Mouse (Mus musculus) midbrain, postnatal 0 days (tissue): ENCODE data around the gene Zfp629. TPM values are rescaled to one million over a fixed set of nuclear protein-coding genes. Genes with fewer than 3 reads are reported as not detected.

ENCODE experiments used
- ATAC-seq: fragments of 200-750 bp; cut with Nextera tagmentation; 2 replicates; pipeline ENCODE4 v1.8.0; 2017; ENCODE audit warnings: moderate number of reproducible peaks, mild to moderate bottlenecking, moderate TSS enrichment, moderate library complexity; ENCODE audit not compliant: low FRiP score
- DNase-seq: peaks from one replicate; pipeline ENCODE4 v3.0.0-alpha.2; 2015; ENCODE audit warnings: low spot score
- H3K27ac ChIP-seq: fragments of 300-500 bp; sonication (generic); 2 replicates; pipeline ENCODE4 v1.5.1; 2014; ENCODE audit warnings: low read depth, mild to moderate bottlenecking, low read length, mixed read lengths
- H3K27me3 ChIP-seq: fragments of 300-500 bp; sonication (generic); 2 replicates; pipeline ENCODE4 v1.6.1; 2014; ENCODE audit warnings: low read length, control low read depth, mixed read lengths; ENCODE audit not compliant: insufficient read depth
- H3K36me3 ChIP-seq: fragments of 300-500 bp; sonication (generic); 2 replicates; pipeline ENCODE4 v1.6.1; 2014; ENCODE audit warnings: low read length, control low read depth, mixed read lengths; ENCODE audit not compliant: insufficient read depth
- H3K4me1 ChIP-seq: fragments of 300-500 bp; sonication (generic); 2 replicates; pipeline ENCODE4 v1.6.1; 2014; ENCODE audit warnings: mild to moderate bottlenecking, control low read depth, antibody characterized with exemption, low read length, mixed read lengths; ENCODE audit not compliant: insufficient read depth
- H3K4me2 ChIP-seq: fragments of 300-500 bp; sonication (generic); 2 replicates; pipeline ENCODE4 v1.6.1; 2014; ENCODE audit warnings: low read depth, mild to moderate bottlenecking, low read length, mixed read lengths; ENCODE audit not compliant: poor library complexity, severe bottlenecking
- H3K4me3 ChIP-seq: fragments of 300-500 bp; sonication (generic); 2 replicates; pipeline ENCODE4 v1.5.1; 2014; ENCODE audit warnings: low read depth, mild to moderate bottlenecking, low read length, moderate library complexity
- H3K9ac ChIP-seq: fragments of 300-500 bp; sonication (generic); replicated peaks from 2 replicates; pipeline ENCODE4 v1.6.1; 2014; ENCODE audit warnings: mild to moderate bottlenecking, low read length, moderate library complexity, mixed read lengths; ENCODE audit not compliant: poor library complexity, severe bottlenecking
- H3K9me3 ChIP-seq: fragments of 300-500 bp; sonication (generic); 2 replicates; pipeline ENCODE4 v1.6.1; 2016; ENCODE audit warnings: low read length, control low read depth
- CTCF ChIP-seq: IDR thresholded peaks from 2 replicates; pipeline ENCODE4 v1.5.1; 2016; ENCODE audit warnings: antibody characterized with exemption, mild to moderate bottlenecking
- WGBS: fragments of 180-500 bp; shearing (Covaris S2); extraction: QIAGEN DNeasy Blood & Tissue Kit; methylation state at CpG from one replicate; pipeline ENCODE4 v1.1.7; 2014; 5-methylcytosine and 5-hydroxymethylcytosine counted together
- polyA plus RNA-seq: library from polyadenylated mRNA; unstranded; fragments of >200 nt; fragmentation: Nextera tagmentation; extraction: Ambion mirVana; gene quantifications from 2 replicates; pipeline ENCODE4 v1.2.1, GENCODE M21; 2015
- total RNA-seq: library from RNA; depleted of rRNA; stranded (reverse); fragments of >200 nt; gene quantifications from 2 replicates; pipeline ENCODE4 v1.2.3, GENCODE M21; 2014

Gene Zfp629
- total and polyA plus RNA-seq, 2 experiments from 2014 or later, result 15.5 to 42.6 TPM

GRCm38 (mm10) chr7:127583260-127583659, 32.3 kb downstream of the Zfp629 start:
- no peak overlapping the region for H3K9ac ChIP-seq
- no peaks in the 10 kb centered on the region for H3K9me3 ChIP-seq
- DNase-seq (no peak), ATAC-seq (no peak)
- TF ChIP-seq CTCF, result no peak
- H3K4me2 ChIP-seq, result no peak overlapping the region
- WGBS, result 99% methylated on average over 6 of the region's 6 CpGs
- no peaks in the 10 kb centered on the region for H3K27me3 ChIP-seq
- H3K4me1 ChIP-seq, result no peaks in the 10 kb centered on the region
- no peak overlapping the region for H3K4me3 ChIP-seq
- H3K27ac ChIP-seq, result no peak overlapping the region
- H3K36me3 ChIP-seq, result peaks cover 30% of the 10 kb centered on the region

GRCm38 (mm10) chr7:127574115-127574514, 41.5 kb downstream of the Zfp629 start:
- peak overlapping the region; percentile 88 for H3K4me2 ChIP-seq
- peaks cover 11% of the 10 kb centered on the region for H3K36me3 ChIP-seq
- no peak for ATAC-seq
- peak overlapping the region; percentile 72; the same call in 1 of the 2 replicates for H3K27ac ChIP-seq
- H3K4me3 ChIP-seq, result peak overlapping the region; percentile 64
- 0 out of 2 replicates have a peak, but pooled peaks cover 11% of the 10 kb centered on the region for H3K4me1 ChIP-seq
- no peak for TF ChIP-seq CTCF
- WGBS, result 20% methylated on average over 7 of the region's 7 CpGs
- no peaks in the 10 kb centered on the region for H3K9me3 ChIP-seq
- no peaks in the 10 kb centered on the region for H3K27me3 ChIP-seq
- DNase-seq, result no peak
- peak overlapping the region; percentile 72 for H3K9ac ChIP-seq

- DNase-seq, result peak; percentile 7
- WGBS, result 3% methylated on average over 24 of the region's 28 CpGs
- peak overlapping the region; percentile 72 for H3K9ac ChIP-seq
These were observed 42.0 kb downstream of the Zfp629 start for GRCm38 (mm10) chr7:127573503-127574008.

GRCm38 (mm10) chr7:127572895-127573471, 42.6 kb downstream of the Zfp629 start, which contains the start of gene Phkg2:
TSS of gene Phkg2 (plus strand) at chr7:127573340.
- 0 out of 2 replicates have a peak, but pooled peaks have one; percentile 15 for TF ChIP-seq CTCF
- Histone ChIP-seq H3K27ac (peak within 1 kb of the TSS; percentile 85), H3K4me3 (peak within 1 kb of the TSS; percentile 64), H3K27me3 (no peaks in the 10 kb centered on the region), H3K4me2 (peak within 1 kb of the TSS; percentile 88), H3K4me1 (0 out of 2 replicates have a peak, but pooled peaks cover 11% of the 10 kb centered on the region), H3K9ac (peak within 1 kb of the TSS; percentile 72), H3K36me3 (peaks cover 10% of the 10 kb centered on the region), H3K9me3 (no peaks in the 10 kb centered on the region)
- DNase-seq, result peak; percentile 99
- under 1% methylated on average over 17 of the region's 17 CpGs for whole genome bisulfite sequencing
- ATAC-seq, result peak; percentile 96

More at GRCm38 (mm10) chr7:127573503-127574008, 42.0 kb downstream of the Zfp629 start:
- H3K9me3 ChIP-seq, result no peaks in the 10 kb centered on the region
- no peaks in the 10 kb centered on the region for H3K27me3 ChIP-seq
- peak; percentile 75; the same call in 1 of the 2 replicates for ATAC-seq
- peak overlapping the region; percentile 72 for H3K27ac ChIP-seq
- peak overlapping the region; percentile 88 for H3K4me2 ChIP-seq
- no peak for TF ChIP-seq CTCF
- H3K4me3 ChIP-seq, result peak overlapping the region; percentile 64
- peaks cover 11% of the 10 kb centered on the region for H3K36me3 ChIP-seq
- 0 out of 2 replicates have a peak, but pooled peaks cover 11% of the 10 kb centered on the region for H3K4me1 ChIP-seq

- WGBS, result 69% methylated on average over 6 of the region's 6 CpGs
- Histone ChIP-seq H3K9ac (no peak overlapping the region), H3K4me1 (no peaks in the 10 kb centered on the region), H3K27ac (no peak overlapping the region), H3K36me3 (peaks cover 34% of the 10 kb centered on the region), H3K4me3 (no peak overlapping the region), H3K27me3 (no peaks in the 10 kb centered on the region), H3K4me2 (no peak overlapping the region), H3K9me3 (no peaks in the 10 kb centered on the region)
- TF ChIP-seq CTCF, result 0 out of 2 replicates have a peak, but pooled peaks have one; percentile 2
- DNase-seq (peak; percentile 50), ATAC-seq (no peak)
These were observed 51.0 kb downstream of the Zfp629 start for GRCm38 (mm10) chr7:127564381-127565150.
